Mouse (Mus musculus): ENCODE measurements at regions not wholly inside any gene's neighbourhood (a gene's known extent, or its start where the extent isn't known, plus 50 kb on each side); places are given as distances from the start of the nearest gene placed in this dataset.

DNA sequence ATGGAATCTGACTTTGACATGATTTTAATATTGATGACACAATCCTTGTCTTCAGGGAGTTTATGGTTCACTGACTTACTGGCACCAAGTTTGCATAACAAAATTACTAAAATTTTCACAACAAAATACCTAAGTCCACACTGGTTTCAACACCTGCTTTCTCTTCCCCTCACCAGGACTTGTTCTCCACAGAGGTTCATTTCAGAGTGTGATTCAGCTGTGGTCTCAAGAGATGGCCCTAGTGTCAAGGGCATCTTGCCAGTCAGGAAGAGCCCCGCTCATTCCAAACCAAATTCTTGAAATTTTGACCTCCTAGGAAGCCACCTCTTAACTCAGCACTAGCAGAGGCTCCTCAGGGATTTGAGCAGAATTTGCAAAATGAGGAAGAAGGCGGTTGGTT, 95.3 kb downstream of the Lmo4 start:
- 69% methylated on average over 2 of the region's 2 CpGs for WGBS
- no peak overlapping the region for H3K9ac ChIP-seq
- H3K4me3 ChIP-seq (replicated peaks; ENCODE audit: low read length) = no peak overlapping the region
- peaks cover 4% of the 10 kb centered on the region; the same call in 1 of the 2 replicates for H3K4me1 ChIP-seq (replicated peaks; ENCODE audit: control insufficient read depth, insufficient read depth, low read length)
- H3K27ac ChIP-seq = no peak overlapping the region
- ATAC-seq (ENCODE audit: low FRiP score) (no peak), DNase-seq (ENCODE audit: low spot score) (no peak)
- H3K9me3 ChIP-seq (ENCODE audit: control insufficient read depth, low read length) = no peaks in the 10 kb centered on the region
- H3K27me3 ChIP-seq (ENCODE audit: control insufficient read depth, insufficient read depth, low read length) = no peaks in the 10 kb centered on the region
- H3K36me3 ChIP-seq (replicated peaks; ENCODE audit: control insufficient read depth, insufficient read depth) = no peaks in the 10 kb centered on the region
- no peak overlapping the region for H3K4me2 ChIP-seq (replicated peaks)

GRCm38 (mm10) chr3:144108310-144108709, 96.7 kb downstream of the Lmo4 start:
- H3K9me3 ChIP-seq (ENCODE audit: control insufficient read depth, low read length) = no peaks in the 10 kb centered on the region
- no peaks in the 10 kb centered on the region for H3K27me3 ChIP-seq (ENCODE audit: control insufficient read depth, insufficient read depth, low read length)
- H3K27ac ChIP-seq = 0 out of 2 replicates have a peak overlapping the region, but pooled peaks have one; percentile 9
- H3K9ac ChIP-seq = no peak overlapping the region
- H3K4me3 ChIP-seq (replicated peaks; ENCODE audit: low read length) = no peak overlapping the region
- 48% methylated on average over 6 of the region's 6 CpGs for WGBS
- H3K36me3 ChIP-seq (replicated peaks; ENCODE audit: control insufficient read depth, insufficient read depth) = no peaks in the 10 kb centered on the region
- H3K4me2 ChIP-seq (replicated peaks) = no peak overlapping the region
- no peak for DNase-seq (ENCODE audit: low spot score)
- ATAC-seq (ENCODE audit: low FRiP score) = no peak
- peaks cover 4% of the 10 kb centered on the region; the same call in 1 of the 2 replicates for H3K4me1 ChIP-seq (replicated peaks; ENCODE audit: control insufficient read depth, insufficient read depth, low read length)

- H3K36me3 ChIP-seq (replicated peaks; ENCODE audit: control insufficient read depth, insufficient read depth) = no peaks in the 10 kb centered on the region
- H3K27ac ChIP-seq = no peak overlapping the region
- peak; percentile 50 for DNase-seq (ENCODE audit: low spot score)
- no peak overlapping the region for H3K9ac ChIP-seq
- no peak overlapping the region for H3K4me3 ChIP-seq (replicated peaks; ENCODE audit: low read length)
- 44% methylated on average over 7 of the region's 7 CpGs for WGBS
- no peaks in the 10 kb centered on the region for H3K27me3 ChIP-seq (ENCODE audit: control insufficient read depth, insufficient read depth, low read length)
- H3K9me3 ChIP-seq (ENCODE audit: control insufficient read depth, low read length) = no peaks in the 10 kb centered on the region
- ATAC-seq (ENCODE audit: low FRiP score) = peak; percentile 77
- H3K4me2 ChIP-seq (replicated peaks) = no peak overlapping the region
- H3K4me1 ChIP-seq (replicated peaks; ENCODE audit: control insufficient read depth, insufficient read depth, low read length) = peaks cover 4% of the 10 kb centered on the region; the same call in 1 of the 2 replicates
Observed at GRCm38 (mm10) chr3:144107664-144108063, 97.4 kb downstream of the Lmo4 start.

DNA sequence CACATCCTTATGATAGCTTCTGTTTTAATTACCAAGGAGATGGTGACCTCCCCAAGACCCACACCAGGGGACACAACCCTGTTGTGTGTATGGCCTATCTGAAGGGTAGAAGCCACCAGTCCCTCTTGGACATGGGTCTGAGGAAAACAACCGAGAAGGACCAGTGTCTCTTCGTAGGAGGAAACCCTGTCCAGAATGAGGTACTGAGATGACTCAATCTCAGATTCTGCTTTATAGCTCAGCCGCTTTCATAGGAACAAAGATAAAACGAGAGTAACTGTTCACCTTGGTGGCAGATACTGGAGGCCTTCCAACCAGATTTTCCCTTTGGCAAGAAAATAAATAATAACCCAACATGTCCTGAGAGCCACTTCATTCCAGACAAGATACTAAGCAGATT, 100.7 kb downstream of the Lmo4 start:
- H3K9ac ChIP-seq = no peak overlapping the region
- no peaks in the 10 kb centered on the region for H3K27me3 ChIP-seq (ENCODE audit: control insufficient read depth, insufficient read depth, low read length)
- no peaks in the 10 kb centered on the region for H3K36me3 ChIP-seq (replicated peaks; ENCODE audit: control insufficient read depth, insufficient read depth)
- H3K27ac ChIP-seq = no peak overlapping the region
- no peak overlapping the region for H3K4me3 ChIP-seq (replicated peaks; ENCODE audit: low read length)
- no peaks in the 10 kb centered on the region for H3K9me3 ChIP-seq (ENCODE audit: control insufficient read depth, low read length)
- ATAC-seq (ENCODE audit: low FRiP score) (no peak), DNase-seq (ENCODE audit: low spot score) (no peak)
- WGBS = 90% methylated on average over 4 of the region's 4 CpGs
- H3K4me1 ChIP-seq (replicated peaks; ENCODE audit: control insufficient read depth, insufficient read depth, low read length) = peaks cover 4% of the 10 kb centered on the region; the same call in 1 of the 2 replicates
- no peak overlapping the region for H3K4me2 ChIP-seq (replicated peaks)

GRCm38 (mm10) chr3:144099444-144099843, 105.6 kb downstream of the Lmo4 start:
- ATAC-seq (ENCODE audit: low FRiP score) (no peak), DNase-seq (ENCODE audit: low spot score) (no peak)
- Histone ChIP-seq H3K27me3 (ENCODE audit: control insufficient read depth, insufficient read depth, low read length) (no peaks in the 10 kb centered on the region), H3K9me3 (ENCODE audit: control insufficient read depth, low read length) (no peaks in the 10 kb centered on the region), H3K27ac (no peak overlapping the region), H3K4me1 (replicated peaks; ENCODE audit: control insufficient read depth, insufficient read depth, low read length) (no peaks in the 10 kb centered on the region), H3K9ac (no peak overlapping the region), H3K4me2 (replicated peaks) (no peak overlapping the region), H3K4me3 (replicated peaks; ENCODE audit: low read length) (no peak overlapping the region), H3K36me3 (replicated peaks; ENCODE audit: control insufficient read depth, insufficient read depth) (no peaks in the 10 kb centered on the region)
- WGBS = 92% methylated on average over 2 of the region's 2 CpGs

- DNase-seq (ENCODE audit: low spot score) (no peak), ATAC-seq (ENCODE audit: low FRiP score) (no peak)
- H3K27ac ChIP-seq = no peak overlapping the region
- no peak overlapping the region for H3K9ac ChIP-seq
- no peaks in the 10 kb centered on the region for H3K27me3 ChIP-seq (ENCODE audit: control insufficient read depth, insufficient read depth, low read length)
- no peaks in the 10 kb centered on the region for H3K36me3 ChIP-seq (replicated peaks; ENCODE audit: control insufficient read depth, insufficient read depth)
- H3K4me3 ChIP-seq (replicated peaks; ENCODE audit: low read length) = no peak overlapping the region
- 61% methylated on average over 8 of the region's 8 CpGs for WGBS
- no peaks in the 10 kb centered on the region for H3K4me1 ChIP-seq (replicated peaks; ENCODE audit: control insufficient read depth, insufficient read depth, low read length)
- H3K4me2 ChIP-seq (replicated peaks) = no peak overlapping the region
- no peaks in the 10 kb centered on the region for H3K9me3 ChIP-seq (ENCODE audit: control insufficient read depth, low read length)
Observed at GRCm38 (mm10) chr3:144098762-144099161, 106.3 kb downstream of the Lmo4 start.

DNA sequence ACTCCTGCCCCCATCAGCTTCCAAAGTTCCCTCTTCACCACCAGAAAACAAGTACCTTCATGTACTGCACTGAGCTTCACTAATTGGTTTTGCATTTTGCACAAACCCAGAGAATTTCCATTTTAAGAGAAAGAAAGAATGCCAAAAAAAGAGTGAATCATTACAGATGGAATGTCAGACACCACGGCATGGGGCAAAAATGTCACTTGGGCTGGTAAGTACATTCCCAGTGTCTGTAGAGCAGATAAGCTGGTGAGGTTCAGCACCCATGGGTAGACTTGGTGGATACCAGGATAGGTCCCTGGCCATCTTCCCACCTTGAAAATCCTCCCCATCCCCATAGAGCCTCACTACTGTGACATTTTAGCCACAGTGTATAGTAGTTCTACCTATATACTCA, 113.8 kb downstream of the Lmo4 start:
- WGBS = 92% methylated on average over 1 of the region's 1 CpGs
- H3K4me2 ChIP-seq (replicated peaks) = no peak overlapping the region
- no peak overlapping the region for H3K27ac ChIP-seq
- no peak overlapping the region for H3K9ac ChIP-seq
- no peak overlapping the region for H3K4me3 ChIP-seq (replicated peaks; ENCODE audit: low read length)
- H3K27me3 ChIP-seq (ENCODE audit: control insufficient read depth, insufficient read depth, low read length) = no peaks in the 10 kb centered on the region
- H3K4me1 ChIP-seq (replicated peaks; ENCODE audit: control insufficient read depth, insufficient read depth, low read length) = no peaks in the 10 kb centered on the region
- DNase-seq (ENCODE audit: low spot score) (no peak), ATAC-seq (ENCODE audit: low FRiP score) (no peak)
- H3K36me3 ChIP-seq (replicated peaks; ENCODE audit: control insufficient read depth, insufficient read depth) = no peaks in the 10 kb centered on the region
- no peaks in the 10 kb centered on the region for H3K9me3 ChIP-seq (ENCODE audit: control insufficient read depth, low read length)

DNA sequence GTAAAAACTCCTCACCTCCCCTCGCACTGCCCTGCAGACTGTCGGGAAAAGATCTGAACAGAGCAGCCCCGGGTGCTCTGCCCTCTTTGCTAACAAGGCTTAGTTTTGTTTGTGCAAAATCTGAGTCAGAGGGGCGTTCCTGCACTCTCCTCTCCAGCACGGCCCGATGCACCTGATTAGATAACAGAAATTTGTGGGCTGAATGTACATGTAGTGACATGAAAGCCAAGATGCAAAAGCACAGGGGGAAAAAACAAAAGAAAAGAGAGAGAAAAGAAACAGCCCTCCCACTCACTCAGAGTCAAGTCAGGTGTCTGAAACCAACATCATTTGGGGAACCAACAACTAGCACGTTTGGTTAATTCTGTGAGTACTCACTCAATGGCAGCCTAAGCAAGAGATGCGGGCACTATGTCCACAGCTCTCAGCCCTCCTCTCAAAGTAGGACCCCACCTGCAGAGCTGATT, 115.2 kb downstream of the Lmo4 start:
- no peaks in the 10 kb centered on the region for H3K4me1 ChIP-seq (replicated peaks; ENCODE audit: control insufficient read depth, insufficient read depth, low read length)
- no peak overlapping the region for H3K27ac ChIP-seq
- H3K27me3 ChIP-seq (ENCODE audit: control insufficient read depth, insufficient read depth, low read length) = no peaks in the 10 kb centered on the region
- H3K36me3 ChIP-seq (replicated peaks; ENCODE audit: control insufficient read depth, insufficient read depth) = no peaks in the 10 kb centered on the region
- H3K4me2 ChIP-seq (replicated peaks) = no peak overlapping the region
- ATAC-seq (ENCODE audit: low FRiP score) = no peak
- no peaks in the 10 kb centered on the region for H3K9me3 ChIP-seq (ENCODE audit: control insufficient read depth, low read length)
- H3K4me3 ChIP-seq (replicated peaks; ENCODE audit: low read length) = no peak overlapping the region
- H3K9ac ChIP-seq = no peak overlapping the region
- no peak for DNase-seq (ENCODE audit: low spot score)
- WGBS = 66% methylated on average over 8 of the region's 8 CpGs

- no peak overlapping the region for H3K4me3 ChIP-seq (replicated peaks; ENCODE audit: low read length)
- 71% methylated on average over 18 of the region's 18 CpGs for WGBS
- no peak for ATAC-seq (ENCODE audit: low FRiP score)
Observed at GRCm38 (mm10) chr3:144088261-144088884, 116.6 kb downstream of the Lmo4 start.

GRCm38 (mm10) chr3:144087771-144088170, 117.2 kb downstream of the Lmo4 start:
- ATAC-seq (ENCODE audit: low FRiP score) = no peak
- 76% methylated on average over 7 of the region's 7 CpGs for WGBS
- no peak for DNase-seq (ENCODE audit: low spot score)
- H3K9ac ChIP-seq = no peak overlapping the region
- H3K4me1 ChIP-seq (replicated peaks; ENCODE audit: control insufficient read depth, insufficient read depth, low read length) = no peaks in the 10 kb centered on the region
- H3K27ac ChIP-seq = no peak overlapping the region
- H3K9me3 ChIP-seq (ENCODE audit: control insufficient read depth, low read length) = no peaks in the 10 kb centered on the region
- H3K36me3 ChIP-seq (replicated peaks; ENCODE audit: control insufficient read depth, insufficient read depth) = no peaks in the 10 kb centered on the region
- H3K4me3 ChIP-seq (replicated peaks; ENCODE audit: low read length) = no peak overlapping the region
- no peaks in the 10 kb centered on the region for H3K27me3 ChIP-seq (ENCODE audit: control insufficient read depth, insufficient read depth, low read length)
- H3K4me2 ChIP-seq (replicated peaks) = no peak overlapping the region

More at GRCm38 (mm10) chr3:144088261-144088884, 116.6 kb downstream of the Lmo4 start:
- H3K4me2 ChIP-seq (replicated peaks) = no peak overlapping the region
- no peaks in the 10 kb centered on the region for H3K4me1 ChIP-seq (replicated peaks; ENCODE audit: control insufficient read depth, insufficient read depth, low read length)
- no peak for DNase-seq (ENCODE audit: low spot score)
- no peaks in the 10 kb centered on the region for H3K27me3 ChIP-seq (ENCODE audit: control insufficient read depth, insufficient read depth, low read length)
- no peak overlapping the region for H3K9ac ChIP-seq
- no peaks in the 10 kb centered on the region for H3K9me3 ChIP-seq (ENCODE audit: control insufficient read depth, low read length)
- no peak overlapping the region for H3K27ac ChIP-seq
- H3K36me3 ChIP-seq (replicated peaks; ENCODE audit: control insufficient read depth, insufficient read depth) = no peaks in the 10 kb centered on the region
